Mouse (Mus musculus) heart, postnatal 4 days (tissue): ENCODE measurements around the gene N4bp2l2. TPM values are rescaled to one million over a fixed set of nuclear protein-coding genes. Genes with fewer than 3 reads are reported as not detected.
"Not testable (repeated sequence)": the region's sequence is repeated elsewhere in the genome, so short reads cannot be mapped to it uniquely, and the experiment has no call there.

Experiments
- DNase-seq: peaks from one replicate; pipeline ENCODE4 v3.0.0; 2021
- total RNA-seq, 2 experiments: library from RNA; stranded (reverse); gene quantifications; 2 replicates each; pipeline ENCODE4 v1.2.3; 2021

Gene N4bp2l2
- 10 to 100 TPM; 62.4 to 62.9 TPM for total RNA-seq

DNA sequence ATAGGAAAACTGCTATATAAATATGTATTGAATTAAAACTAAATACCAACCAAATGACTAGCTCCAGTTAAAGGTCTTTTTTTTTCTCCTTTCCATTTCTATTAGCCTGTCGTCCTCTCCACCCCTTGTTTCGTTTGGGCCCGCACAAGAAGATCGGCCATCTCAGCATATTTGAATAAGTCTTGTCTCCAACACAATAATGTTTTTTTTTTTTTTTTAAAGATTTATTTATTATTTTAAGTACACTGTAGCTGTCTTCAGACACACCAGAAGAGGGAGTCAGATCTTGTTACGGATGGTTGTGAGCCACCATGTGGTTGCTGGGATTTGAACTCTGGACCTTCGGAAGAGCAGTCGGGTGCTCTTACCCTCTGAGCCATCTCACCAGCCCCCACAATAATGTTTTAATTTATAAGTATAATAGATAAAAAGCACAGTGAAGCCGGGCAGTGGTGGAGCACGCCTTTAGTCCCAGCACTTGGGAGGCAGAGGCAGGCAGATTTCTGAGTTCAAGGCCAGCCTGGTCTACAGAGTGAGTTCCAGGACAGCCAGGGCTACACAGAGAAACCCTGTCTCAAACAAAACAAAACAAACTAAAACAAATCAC, at the start of gene N4bp2l2:
N4bp2l2 (minus strand) TSS at position 51 of the 607 bp plus-strand sequence.
- not testable (repeated sequence) for DNase-seq

DNA sequence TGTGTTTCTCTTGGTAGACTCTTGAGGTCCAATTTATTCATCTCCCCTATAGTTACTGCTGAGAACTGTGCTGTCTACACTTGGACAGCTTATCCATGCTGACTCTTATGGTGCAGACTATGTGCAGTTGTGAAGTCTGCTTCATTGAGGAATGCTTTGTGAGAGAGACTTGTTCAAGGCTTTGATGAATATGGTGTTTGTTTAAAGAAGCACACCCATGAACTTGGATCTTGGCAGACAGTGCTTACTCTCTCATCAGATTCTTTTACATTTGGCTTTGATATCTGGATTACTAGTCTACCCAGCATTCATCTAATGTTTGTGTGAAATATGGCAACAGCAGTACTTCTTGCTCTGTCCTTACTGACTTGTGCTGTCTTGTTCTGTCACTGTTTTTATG, 47.4 kb upstream of the N4bp2l2 start:
- no peak for DNase-seq

DNA sequence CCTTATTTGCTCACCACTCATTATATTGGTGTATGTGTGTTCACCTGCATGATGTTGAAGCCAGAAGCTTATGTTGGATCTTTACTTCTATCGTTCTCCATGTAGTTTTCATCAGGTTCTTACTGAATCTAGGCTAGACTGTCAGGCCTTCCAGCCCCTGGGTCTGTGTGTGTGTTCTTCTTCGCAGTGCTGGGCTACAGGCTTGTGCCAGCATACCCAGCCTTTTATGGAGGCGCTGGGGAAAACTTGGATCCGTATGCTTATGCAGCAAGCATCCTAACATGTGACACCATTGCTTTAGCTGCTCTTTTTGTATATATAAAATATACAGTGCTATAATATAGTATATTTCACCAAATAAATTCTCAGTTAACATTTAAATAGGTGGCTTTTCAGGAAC, 45.5 kb upstream of the N4bp2l2 start:
- DNase-seq, result peak; percentile 27

DNA sequence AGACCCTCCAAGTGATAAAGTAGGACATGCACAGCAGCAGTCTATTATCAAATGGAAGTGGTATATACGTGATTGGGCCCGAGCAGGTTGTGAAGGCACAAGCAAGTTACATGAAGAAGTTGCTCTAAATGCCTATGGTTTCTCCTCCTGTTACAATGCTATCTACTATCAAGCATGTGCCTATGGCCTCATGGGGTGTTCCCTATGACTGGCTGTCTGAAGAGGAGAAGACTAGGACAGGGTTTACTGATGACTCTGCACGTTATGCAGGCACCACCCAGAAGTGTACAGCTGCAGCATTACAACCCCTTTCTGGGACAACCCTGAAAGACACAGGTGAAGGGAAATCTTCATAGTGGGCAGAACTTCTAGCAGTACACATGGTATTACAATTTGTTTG, 41.2 kb upstream of the N4bp2l2 start:
- DNase-seq, result not testable (repeated sequence)

DNA sequence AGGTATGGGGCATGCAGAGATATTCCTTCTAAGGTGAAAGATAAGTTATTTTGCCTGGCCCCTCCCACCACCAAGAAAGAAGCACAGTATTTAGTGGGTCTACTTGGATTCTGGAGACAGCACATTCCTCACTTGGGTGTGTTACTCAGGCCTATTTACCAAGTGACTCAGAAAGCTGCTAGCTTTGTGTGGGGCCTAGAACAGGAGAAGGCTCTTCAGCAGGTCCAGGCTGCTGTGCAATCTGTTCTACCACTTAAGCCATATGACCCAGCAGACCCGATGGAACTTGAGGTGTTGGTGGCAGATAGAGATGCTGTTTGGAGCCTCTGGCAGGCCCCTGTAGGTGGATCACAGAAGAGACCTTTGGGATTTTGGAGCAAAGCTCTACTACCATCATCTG, 40.7 kb upstream of the N4bp2l2 start:
- DNase-seq, result not testable (repeated sequence)

DNA sequence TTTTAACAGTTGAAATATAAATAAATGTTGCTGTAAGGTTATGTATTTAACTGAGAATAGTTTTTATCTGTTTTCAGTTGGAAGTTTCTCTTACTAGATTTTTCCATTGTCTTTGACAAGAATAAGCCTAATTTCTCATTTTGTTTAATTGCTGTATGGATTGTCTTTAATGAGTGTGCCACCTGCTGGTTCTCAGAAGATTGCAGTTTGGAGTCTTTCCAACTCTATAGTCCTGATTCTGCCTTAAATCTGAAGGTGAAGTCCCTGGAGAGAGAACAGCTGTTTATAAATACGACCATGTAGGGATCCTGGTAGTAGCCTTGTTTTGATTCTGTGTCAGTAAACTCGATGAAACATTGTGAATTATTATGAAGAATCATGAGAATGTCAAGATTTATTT, 36.7 kb upstream of the N4bp2l2 start:
- DNase-seq, result peak; percentile 52

DNA sequence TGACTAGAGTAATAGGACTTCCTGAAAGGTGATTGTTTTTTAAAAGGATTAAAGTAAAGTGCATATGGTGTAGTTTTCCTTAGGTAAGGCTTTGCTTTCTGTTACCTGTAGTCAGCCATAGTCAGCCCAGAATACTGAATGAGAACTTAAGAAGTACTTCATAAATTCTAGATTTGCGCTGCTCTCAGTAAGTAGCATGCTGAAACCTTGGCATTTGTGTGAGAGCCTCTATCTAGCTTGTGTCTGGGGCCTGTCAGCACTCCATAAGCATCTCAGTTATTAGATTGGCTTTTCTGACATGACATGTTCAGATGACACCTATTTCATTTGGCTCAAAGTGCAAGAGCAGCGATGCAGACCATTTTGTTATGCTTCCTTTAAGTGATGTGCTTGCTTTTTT, 27.3 kb upstream of the N4bp2l2 start:
- no peak for DNase-seq

DNA sequence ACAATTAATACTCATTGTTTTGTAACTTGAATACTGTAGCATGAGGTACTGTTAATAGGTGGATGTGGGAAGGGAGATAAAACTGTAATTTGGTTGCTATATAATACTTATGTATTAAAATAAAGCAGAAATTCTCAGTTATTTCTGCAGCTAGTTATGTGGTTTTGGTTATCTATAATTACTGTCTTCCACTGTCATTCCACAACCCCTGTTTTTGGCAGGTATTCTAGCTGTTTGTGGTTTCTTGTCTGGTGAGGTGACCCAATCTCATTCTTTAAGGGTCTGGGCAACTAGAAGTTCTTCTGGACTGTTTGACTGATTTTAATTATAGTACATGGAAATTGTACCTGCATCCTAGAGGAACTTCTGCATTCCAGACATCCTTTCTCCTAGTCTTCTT, 24.7 kb upstream of the N4bp2l2 start:
- DNase-seq, result no peak

DNA sequence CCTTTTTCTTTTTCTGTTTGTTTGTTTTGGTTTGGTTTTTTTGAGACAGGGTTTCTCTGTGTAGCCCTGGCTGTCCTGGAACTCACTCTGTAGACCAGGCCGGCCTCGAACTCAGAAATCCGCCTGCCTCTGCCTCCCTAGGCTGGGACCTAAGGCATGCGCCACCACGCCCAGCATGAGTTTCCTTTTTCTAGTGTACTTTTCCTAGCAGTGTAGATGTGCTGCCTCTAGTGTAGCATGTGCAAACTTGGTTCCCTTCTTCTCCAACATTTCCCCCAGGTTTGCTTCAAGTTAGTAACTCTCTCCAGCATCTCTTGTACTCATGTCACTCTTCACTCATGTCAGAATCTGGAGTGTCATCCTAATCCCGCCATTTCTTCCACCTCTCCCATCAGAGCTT, 16.9 kb upstream of the N4bp2l2 start:
- not testable (repeated sequence) for DNase-seq

DNA sequence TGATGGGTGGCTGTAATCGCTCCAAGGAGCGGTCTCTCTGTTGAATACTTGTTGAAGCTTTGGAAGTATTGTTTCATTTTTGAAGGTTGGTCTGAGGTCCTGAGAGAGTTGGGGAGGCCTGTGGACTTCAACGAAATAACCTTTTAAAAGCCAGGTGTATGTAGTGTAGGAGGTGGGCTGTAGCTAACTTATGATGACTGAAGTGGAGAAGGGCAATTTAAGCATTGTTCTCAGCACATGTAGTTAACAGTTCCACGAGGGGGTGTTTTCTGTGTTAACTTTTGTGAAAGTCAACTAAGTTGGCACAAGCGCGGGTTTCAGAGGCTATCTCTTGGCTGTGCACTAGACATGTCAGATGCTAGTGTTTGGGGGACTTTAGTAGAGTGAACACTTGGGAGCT, 8.9 kb upstream of the N4bp2l2 start:
- DNase-seq, result no peak

DNA sequence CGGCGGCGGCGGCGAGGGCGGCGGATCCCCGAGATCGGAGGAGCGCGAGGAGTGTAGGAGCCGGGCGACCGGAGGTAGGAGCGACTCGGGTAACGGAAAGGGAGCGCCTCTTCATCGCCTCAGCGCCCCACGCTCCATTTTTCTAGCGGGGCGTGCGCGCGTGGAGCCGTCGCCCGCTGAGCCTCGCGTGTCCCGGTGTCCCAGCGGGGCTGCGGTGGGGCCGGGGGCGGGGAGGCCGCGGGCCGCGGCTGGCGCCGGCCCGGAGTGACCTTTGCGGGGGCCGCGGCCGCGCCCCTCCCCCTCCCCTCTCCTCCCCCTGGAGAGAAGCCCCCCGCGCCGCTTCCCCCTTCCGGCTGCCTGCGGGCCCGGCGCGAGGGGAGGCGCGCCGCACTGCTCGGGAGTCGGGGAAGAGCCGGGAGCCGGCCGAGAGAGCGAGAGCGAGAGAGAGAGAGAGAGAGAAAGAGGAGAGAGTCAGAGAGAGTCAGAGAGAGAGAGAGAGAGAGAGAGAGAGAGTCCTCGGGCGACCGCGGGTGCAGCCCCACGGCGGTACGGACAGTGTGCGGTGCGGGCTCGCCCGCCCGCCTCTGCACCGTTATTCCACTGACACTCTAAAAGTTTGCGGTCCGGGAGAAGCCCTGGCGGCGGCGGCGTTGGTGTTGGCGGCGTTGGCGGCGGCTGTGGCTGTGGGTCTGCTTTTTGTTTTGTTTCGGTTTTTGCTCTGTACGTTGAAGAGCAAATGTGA, 8.1 kb upstream of the N4bp2l2 start:
- DNase-seq, result peak; percentile 39

DNA sequence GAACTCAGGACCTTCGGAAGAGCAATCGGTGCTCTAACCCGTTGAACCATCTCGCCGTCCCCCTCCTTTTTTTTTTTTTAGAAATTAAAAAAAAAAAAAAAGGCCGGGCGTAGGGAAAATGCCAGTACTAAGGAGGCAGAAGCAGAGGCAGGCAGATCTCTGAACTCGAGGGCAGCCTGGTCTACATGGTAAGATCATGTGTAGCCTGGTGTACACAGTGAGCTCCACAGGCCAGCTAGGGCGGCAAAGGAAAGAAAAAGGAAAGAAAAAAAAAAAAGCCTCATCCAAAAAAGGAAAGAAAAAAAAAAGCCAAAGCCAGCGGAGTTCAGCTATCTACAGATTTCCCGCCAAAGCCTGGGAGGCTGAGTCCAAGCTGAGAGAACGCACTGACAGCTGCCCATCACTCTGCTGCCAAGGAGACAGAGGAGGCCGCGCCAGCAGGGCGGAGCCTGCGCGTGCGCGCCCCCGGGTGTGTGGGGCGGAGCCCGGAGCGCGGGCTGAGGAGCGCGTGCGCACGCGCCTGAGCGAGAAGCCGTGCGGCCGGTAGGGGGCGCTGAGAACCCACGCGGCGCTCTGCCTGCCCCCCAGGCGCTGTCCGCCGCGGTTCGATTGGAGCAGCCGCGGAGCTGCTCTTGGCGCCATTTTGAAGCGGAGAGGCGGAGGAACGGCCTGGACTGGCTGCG, 7.3 kb upstream of the N4bp2l2 start, which contains the start of gene Pds5b:
Pds5b (plus strand) TSS at position 587 of the 683 bp plus-strand sequence.
- DNase-seq, result peak; percentile 96

DNA sequence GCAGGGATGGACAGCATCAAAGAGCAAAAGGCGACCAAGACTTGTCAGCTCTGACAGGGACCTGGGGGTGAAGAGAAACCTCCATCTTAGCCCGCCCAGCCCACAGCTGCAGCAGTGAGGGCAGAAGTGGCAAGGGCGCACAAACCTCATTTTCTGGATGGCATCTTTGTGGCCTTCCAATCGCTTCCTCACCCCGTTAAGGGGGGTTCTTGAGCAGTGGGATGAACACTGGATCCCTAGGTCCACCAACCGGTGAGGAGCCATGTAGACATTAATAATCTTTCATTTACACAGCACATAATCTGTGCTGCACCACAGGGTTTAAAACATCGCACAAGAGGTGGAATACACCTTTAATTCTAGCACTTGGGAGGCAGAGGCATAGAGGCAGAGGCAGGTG, 6.4 kb upstream of the N4bp2l2 start:
- no peak for DNase-seq

DNA sequence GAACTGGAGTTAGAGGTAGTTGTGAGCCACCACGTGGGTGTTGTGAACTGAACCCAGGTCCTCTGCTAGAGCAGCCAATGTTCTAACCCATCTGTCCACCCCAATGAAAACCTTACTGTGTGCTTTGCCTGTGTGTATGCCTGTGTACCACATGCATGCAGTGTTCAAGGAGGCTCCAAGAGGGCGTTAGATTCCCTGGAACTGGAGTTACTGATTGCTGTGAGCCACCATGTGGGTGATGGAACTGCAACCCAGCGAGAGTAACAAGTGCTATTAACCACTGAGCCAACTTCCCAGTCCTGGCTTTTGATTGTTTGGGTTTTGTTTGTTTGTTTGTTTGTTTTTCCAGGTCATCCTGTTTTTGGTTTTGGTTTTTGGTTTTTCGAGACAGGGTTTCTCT, 2.7 kb upstream of the N4bp2l2 start:
- no peak for DNase-seq

DNA sequence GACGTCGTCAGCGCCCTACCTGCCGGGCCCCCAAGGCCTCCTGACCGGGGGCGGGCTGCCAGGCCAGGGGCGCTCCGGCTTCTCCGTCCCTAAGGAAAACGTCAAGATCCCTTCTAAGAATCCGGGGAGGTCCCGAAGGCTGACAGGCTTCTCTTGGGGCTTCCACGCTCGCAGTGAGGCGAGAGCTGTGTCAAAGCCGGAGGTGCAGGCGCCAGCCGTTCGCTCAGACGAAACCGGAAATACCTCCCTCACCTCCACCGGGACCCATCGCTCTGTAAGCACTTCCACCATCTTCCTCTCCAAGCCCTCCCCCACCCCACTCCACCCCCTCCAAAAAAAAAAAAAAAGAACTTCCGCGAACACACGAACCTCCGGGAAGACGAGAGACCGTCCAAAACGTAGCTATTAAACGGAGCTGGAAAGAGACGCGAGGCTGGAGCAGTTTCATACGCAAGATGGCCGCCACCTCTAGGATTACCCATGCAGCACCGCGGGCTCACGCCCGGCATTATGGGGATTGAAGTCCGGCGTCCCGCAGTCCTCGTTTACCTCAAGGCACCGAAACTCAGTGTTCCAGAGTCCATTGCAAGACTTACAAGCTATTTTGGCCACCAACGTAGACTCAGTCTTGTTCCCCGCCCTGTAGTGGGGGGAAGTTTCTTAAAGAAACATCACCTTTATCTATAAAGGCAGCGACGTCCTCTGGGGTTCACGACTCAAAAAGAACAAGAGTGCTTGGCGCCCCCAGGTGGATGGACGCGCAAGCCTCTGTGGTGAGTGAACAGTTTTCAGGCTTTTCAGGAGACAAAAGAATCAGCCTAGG, 640 bp downstream of the N4bp2l2 start:
- DNase-seq, result peak; percentile 95

DNA sequence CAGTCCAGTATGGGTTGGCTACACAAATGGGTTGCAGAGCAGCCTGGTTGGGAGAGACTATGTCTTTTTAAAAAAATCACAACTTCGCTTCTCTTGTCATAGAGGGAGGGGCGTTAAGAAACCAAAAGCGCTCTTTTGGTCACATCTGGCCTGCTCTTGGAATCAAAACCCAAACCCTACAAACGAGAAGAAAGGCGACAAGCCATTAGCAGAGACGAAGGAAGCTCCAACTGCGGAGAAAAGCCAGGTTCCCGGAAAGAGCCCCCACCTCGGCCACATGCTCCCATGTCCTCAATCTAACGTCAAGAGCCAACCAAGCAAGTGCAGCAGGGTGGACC, 1.2 kb downstream of the N4bp2l2 start:
- no peak for DNase-seq

DNA sequence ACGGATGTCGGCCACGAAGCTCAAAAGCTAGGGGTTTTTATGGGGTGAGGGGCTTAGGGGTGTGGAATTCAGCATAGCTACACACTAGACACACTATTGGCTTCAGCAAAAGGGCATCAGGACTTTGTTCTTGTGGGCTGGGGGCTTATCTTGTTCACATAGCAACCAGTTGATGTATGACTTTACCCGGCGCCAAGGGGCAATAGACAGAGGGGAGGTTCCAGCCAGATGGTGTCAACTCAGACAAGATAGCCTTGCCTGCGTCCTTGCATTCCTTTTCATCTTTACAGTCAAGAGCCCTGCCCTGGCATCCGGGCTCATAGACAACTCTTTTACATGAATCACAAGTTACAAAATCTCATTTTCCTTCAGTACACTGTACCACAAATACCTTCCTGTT, 2.1 kb downstream of the N4bp2l2 start:
- DNase-seq, result not testable (repeated sequence)

DNA sequence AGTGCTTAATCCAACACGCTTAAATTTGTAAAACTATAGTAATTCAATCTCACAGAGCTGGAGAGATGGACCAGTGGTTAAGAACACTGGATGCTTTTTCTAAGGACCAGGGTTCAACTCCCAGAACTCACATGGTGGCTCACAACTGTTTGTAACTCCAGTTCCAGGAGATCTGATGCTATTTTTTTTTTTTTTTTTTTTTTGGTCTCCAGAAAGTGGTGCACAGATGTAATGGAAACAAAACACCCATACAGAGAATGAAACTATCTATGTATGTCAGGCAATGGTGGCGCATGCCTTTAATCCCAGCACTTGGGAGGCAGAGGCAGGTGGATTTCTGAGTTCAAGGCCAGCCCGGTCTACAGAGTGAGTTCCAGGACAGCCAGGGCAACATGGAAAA, 5.7 kb downstream of the N4bp2l2 start:
- not testable (repeated sequence) for DNase-seq

DNA sequence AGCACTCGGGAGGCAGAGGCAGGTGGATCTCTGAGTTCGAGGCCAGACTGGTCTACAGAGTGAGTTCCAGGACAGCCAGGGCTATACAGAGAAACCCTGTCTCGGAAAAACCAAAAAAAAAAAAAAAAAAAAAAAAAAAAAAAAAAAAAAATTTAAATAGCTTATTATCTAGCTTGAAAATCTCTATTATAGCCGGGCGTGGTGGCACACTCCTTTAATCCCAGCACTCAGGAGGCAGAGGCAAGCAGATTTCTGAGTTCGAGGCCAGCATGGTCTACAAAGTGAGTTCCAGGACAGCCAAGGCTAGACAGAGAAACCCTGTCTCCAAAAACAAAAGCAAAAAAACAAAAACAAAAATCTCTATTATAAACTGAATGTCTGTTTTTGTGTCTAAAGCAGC, 6.6 kb downstream of the N4bp2l2 start:
- DNase-seq, result not testable (repeated sequence)

DNA sequence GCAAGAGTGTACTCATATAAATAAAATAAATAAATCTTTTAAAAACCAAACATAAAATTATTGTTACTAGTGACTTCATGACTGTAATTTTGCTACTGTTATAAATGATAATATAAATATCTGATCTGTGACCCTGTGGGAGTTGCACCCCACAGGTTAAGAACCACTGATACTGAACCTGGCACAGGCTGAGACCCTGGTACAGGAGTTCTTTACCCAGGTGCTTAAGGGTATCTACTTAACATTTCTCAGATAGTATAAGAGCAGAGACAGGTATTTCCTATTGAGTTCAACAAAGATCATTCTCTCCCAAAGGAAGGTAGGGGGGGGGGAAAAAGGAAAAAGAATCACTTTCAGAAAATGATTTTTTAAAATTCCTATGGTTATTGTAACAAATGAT, 11.4 kb downstream of the N4bp2l2 start:
- no peak for DNase-seq

DNA sequence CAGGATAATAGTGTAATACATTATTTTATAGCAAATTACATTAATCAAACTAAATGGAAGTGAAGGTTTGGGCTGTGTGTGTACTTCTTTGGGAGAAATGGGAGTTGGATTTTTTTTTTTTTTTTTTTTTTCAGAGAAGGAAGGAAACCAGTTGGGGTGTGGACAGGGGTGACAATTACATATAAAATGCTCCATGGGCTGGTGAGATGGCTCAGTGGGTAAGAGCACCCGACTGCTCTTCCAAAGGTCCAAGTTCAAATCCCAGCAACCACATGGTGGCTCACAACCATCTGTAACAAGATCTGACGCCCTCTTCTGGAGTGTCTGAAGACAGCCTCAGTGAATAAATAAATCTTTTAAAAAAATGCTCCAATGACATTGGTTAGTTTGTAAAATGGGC, 13.4 kb downstream of the N4bp2l2 start:
- DNase-seq, result no peak

DNA sequence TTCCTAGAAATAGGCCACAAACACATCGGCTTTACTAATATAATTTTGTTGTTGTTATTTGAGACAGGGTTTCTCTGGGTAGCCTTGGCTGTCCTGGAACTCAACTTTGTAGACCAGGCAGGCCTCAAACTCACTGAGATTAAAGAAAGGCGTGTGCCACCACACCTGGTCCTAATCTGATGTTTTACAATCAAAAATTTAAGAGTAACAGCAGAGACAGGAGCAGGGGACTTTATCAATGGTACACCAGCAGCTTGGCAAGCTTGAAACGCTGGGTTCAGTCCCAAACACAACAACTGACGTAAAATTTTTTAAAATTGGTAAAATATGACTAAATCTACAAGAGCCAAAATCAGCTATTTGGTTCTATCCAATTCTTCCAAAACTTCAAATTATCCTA, 21.1 kb downstream of the N4bp2l2 start:
- DNase-seq, result no peak

DNA sequence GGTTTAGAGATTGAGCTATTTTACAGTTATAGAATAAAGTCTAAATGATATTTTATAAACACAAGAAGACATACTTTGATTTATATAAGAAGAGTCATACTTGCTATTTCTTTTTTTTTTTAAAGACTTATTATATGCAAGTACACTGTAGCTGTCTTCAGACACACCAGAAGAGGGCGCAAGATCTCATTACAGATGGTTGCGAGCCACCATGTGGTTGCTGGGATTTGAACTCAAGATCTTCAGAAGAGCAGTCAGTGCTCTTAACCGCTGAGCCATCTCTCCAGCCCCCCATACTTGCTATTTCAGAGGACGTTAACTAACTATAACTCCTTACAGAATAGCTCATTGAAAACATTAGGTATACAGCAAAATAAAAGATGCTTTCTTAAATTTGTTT, 22.6 kb downstream of the N4bp2l2 start:
- DNase-seq, result not testable (repeated sequence)
